Mouse (Mus musculus) ES-Bruce4 (cell line): ENCODE data around the gene Sptbn1.

Source experiments
- CTCF ChIP-seq: IDR thresholded peaks from one replicate; pipeline ENCODE4 v1.8.1; 2011; ENCODE audit warnings: low read depth, low read length
- EP300 ChIP-seq: IDR thresholded peaks from 2 replicates; pipeline ENCODE4 v1.6.1; 2011; ENCODE audit warnings: low read depth, low read length; ENCODE audit not compliant: insufficient read depth
- POLR2A ChIP-seq: IDR thresholded peaks from one replicate; pipeline ENCODE4 v1.8.1; 2011; ENCODE audit warnings: low read length; ENCODE audit not compliant: insufficient read depth

- TF ChIP-seq CTCF: no peak
- no peak for TF ChIP-seq EP300
- TF ChIP-seq POLR2A: no peak
Measured at GRCm38 (mm10) chr11:30160625-30161172, 107.3 kb downstream of the Sptbn1 start.
